Mouse (Mus musculus) neural tube, embryonic 12.5 days (tissue): ENCODE data around the gene Isoc2a. TPM values are rescaled to one million over a fixed set of nuclear protein-coding genes. Genes with fewer than 3 reads are reported as not detected.

Source experiments
- ATAC-seq: fragments of 200-750 bp; cut with Nextera tagmentation; 2 replicates; pipeline ENCODE4 v1.8.0; 2017; ENCODE audit warnings: low read depth, mild to moderate bottlenecking, moderate TSS enrichment, moderate library complexity; ENCODE audit not compliant: low FRiP score
- H3K27ac ChIP-seq: fragments of 300-500 bp; sonication (generic); 2 replicates; pipeline ENCODE4 v1.5.1; 2016
- H3K27me3 ChIP-seq: fragments of 300-500 bp; sonication (generic); replicated peaks from 2 replicates; pipeline ENCODE4 v1.6.1; 2016; ENCODE audit warnings: mild to moderate bottlenecking
- H3K36me3 ChIP-seq: fragments of 300-500 bp; sonication (generic); 2 replicates; pipeline ENCODE4 v1.6.1; 2016; ENCODE audit warnings: mild to moderate bottlenecking
- H3K4me1 ChIP-seq: fragments of 300-500 bp; sonication (generic); 2 replicates; pipeline ENCODE4 v1.6.1; 2016
- H3K4me2 ChIP-seq: fragments of 300-500 bp; sonication (generic); replicated peaks from 2 replicates; pipeline ENCODE4 v1.6.1; 2016; ENCODE audit warnings: mild to moderate bottlenecking
- H3K4me3 ChIP-seq: fragments of 300-500 bp; sonication (generic); 2 replicates; pipeline ENCODE4 v1.5.1; 2016
- H3K9ac ChIP-seq: fragments of 300-500 bp; sonication (generic); 2 replicates; pipeline ENCODE4 v1.6.1; 2016; ENCODE audit warnings: mild to moderate bottlenecking
- H3K9me3 ChIP-seq: fragments of 300-500 bp; sonication (generic); 2 replicates; pipeline ENCODE4 v1.6.1; 2016; ENCODE audit warnings: mild to moderate bottlenecking
- WGBS: fragments of 180-500 bp; shearing (Covaris S2); methylation state at CpG from one replicate; pipeline ENCODE4 v1.1.7; 2016; 5-methylcytosine and 5-hydroxymethylcytosine counted together
- polyA plus RNA-seq: library from polyadenylated mRNA; unstranded; fragments of >200 nt; fragmentation: Nextera tagmentation; extraction: Ambion mirVana; gene quantifications from 2 replicates; pipeline ENCODE4 v1.2.1, GENCODE M21; 2016

Isoc2a gene
- polyA plus RNA-seq, 1 experiment from 2014 or later, result 0.93 TPM

- Histone ChIP-seq H3K9ac (no peak overlapping the region), H3K27ac (no peak overlapping the region), H3K36me3 (no peaks in the 10 kb centered on the region), H3K4me2 (no peak overlapping the region), H3K4me1 (peaks cover 4% of the 10 kb centered on the region; the same call in 1 of the 2 replicates), H3K9me3 (peaks cover 4% of the 10 kb centered on the region; the same call in 1 of the 2 replicates), H3K27me3 (peaks cover 7% of the 10 kb centered on the region; the same call in 1 of the 2 replicates), H3K4me3 (no peak overlapping the region)
- ATAC-seq, result no peak
- 82% methylated on average over 9 of the region's 9 CpGs for WGBS
Measured at GRCm38 (mm10) chr7:4902404-4902803, 25.5 kb downstream of the Isoc2a start.

GRCm38 (mm10) chr7:4906466-4906950, 29.6 kb downstream of the Isoc2a start, which contains the start of gene Gm36210:
Gene Gm36210, minus strand, starts transcription at chr7:4906516.
- no peaks in the 10 kb centered on the region for H3K9me3 ChIP-seq
- no peak within 1 kb of the TSS for H3K27ac ChIP-seq
- WGBS, result 26% methylated on average over 10 of the region's 10 CpGs
- no peak within 1 kb of the TSS for H3K4me3 ChIP-seq
- no peaks in the 10 kb centered on the region for H3K4me1 ChIP-seq
- H3K36me3 ChIP-seq, result no peaks in the 10 kb centered on the region
- no peaks in the 10 kb centered on the region for H3K27me3 ChIP-seq
- H3K4me2 ChIP-seq, result no peak within 1 kb of the TSS
- H3K9ac ChIP-seq, result no peak within 1 kb of the TSS; the same call in 1 of the 2 replicates
- no peak for ATAC-seq

GRCm38 (mm10) chr7:4911561-4911960, 34.6 kb downstream of the Isoc2a start:
- no peak for ATAC-seq
- no peak overlapping the region for H3K4me3 ChIP-seq
- WGBS, result 48% methylated on average over 9 of the region's 9 CpGs
- H3K27ac ChIP-seq, result no peak overlapping the region
- peaks cover 6% of the 10 kb centered on the region; the same call in 1 of the 2 replicates for H3K4me1 ChIP-seq
- H3K27me3 ChIP-seq, result no peaks in the 10 kb centered on the region
- H3K4me2 ChIP-seq, result no peak overlapping the region
- H3K9ac ChIP-seq, result no peak overlapping the region
- H3K36me3 ChIP-seq, result no peaks in the 10 kb centered on the region
- H3K9me3 ChIP-seq, result no peaks in the 10 kb centered on the region

DNA sequence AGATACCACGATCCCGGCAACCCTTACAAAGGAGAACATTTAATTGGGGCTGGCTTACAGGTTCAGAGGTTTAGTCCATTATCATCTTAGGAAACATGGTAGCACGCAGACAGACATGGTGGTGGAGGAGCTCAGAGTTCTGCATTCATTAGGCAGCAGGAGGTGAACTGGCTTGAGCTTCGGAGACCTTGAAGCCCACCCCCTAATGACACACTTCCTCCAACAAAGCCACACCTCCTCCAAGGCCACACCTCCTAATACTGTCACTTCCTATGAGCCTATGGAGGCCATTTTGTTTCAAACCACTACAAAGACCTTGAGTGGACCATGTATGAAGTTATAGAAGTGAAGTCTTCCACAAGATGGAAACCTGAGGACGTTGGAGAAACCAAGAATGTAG, 35.3 kb downstream of the Isoc2a start:
- Histone ChIP-seq H3K27ac (no peak overlapping the region), H3K36me3 (no peaks in the 10 kb centered on the region), H3K4me3 (no peak overlapping the region), H3K4me1 (peaks cover 13% of the 10 kb centered on the region), H3K27me3 (no peaks in the 10 kb centered on the region), H3K9ac (no peak overlapping the region), H3K9me3 (no peaks in the 10 kb centered on the region), H3K4me2 (no peak overlapping the region)
- ATAC-seq, result no peak
- WGBS, result 62% methylated on average over 5 of the region's 5 CpGs

DNA sequence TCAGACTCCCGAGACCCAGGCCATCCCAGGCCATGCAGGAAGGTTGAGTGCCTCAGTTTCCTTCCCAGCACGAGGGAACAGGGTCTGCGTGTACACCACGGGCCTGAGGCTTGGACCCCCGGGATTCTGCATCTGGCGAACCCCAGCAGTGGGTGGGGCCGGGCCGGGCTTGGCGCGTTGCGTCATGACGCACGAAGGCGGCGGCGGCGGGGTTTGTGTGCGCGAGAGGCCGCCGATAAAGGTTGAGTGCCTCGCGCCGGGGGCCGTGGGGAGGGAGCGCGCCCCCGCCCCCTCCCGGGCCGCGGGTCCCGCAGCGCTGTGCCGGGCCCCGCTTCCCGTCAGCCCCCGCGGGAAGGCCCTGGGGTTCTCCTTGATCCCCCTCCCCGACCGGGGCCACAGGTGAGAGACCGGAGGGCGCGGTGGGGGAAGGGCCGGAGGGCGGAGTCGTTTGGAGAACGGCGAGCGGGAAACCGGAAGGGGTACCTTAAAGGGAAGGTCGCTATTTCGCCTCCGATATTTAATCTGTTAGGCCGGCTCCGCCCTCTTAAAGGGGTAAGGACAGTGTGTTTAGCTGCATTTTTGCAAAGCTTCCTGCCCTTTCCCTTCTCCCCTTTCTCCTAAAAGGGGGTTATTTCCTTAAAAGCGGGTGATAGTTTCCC, 38.2 kb downstream of the Isoc2a start, which contains the start of gene Zfp628:
Zfp628 (plus strand) TSS at position 211 of the 659 bp plus-strand sequence.
- H3K9ac ChIP-seq, result peak within 1 kb of the TSS; percentile 81
- under 1% methylated on average over 56 of the region's 56 CpGs for WGBS
- H3K36me3 ChIP-seq, result peaks cover 27% of the 10 kb centered on the region
- H3K9me3 ChIP-seq, result no peaks in the 10 kb centered on the region
- H3K4me3 ChIP-seq, result peak within 1 kb of the TSS; percentile 67
- ATAC-seq, result peak; percentile 88
- H3K4me2 ChIP-seq, result peak within 1 kb of the TSS; percentile 73
- H3K27ac ChIP-seq, result peak within 1 kb of the TSS; percentile 95
- H3K27me3 ChIP-seq, result no peaks in the 10 kb centered on the region
- H3K4me1 ChIP-seq, result peaks cover 13% of the 10 kb centered on the region

DNA sequence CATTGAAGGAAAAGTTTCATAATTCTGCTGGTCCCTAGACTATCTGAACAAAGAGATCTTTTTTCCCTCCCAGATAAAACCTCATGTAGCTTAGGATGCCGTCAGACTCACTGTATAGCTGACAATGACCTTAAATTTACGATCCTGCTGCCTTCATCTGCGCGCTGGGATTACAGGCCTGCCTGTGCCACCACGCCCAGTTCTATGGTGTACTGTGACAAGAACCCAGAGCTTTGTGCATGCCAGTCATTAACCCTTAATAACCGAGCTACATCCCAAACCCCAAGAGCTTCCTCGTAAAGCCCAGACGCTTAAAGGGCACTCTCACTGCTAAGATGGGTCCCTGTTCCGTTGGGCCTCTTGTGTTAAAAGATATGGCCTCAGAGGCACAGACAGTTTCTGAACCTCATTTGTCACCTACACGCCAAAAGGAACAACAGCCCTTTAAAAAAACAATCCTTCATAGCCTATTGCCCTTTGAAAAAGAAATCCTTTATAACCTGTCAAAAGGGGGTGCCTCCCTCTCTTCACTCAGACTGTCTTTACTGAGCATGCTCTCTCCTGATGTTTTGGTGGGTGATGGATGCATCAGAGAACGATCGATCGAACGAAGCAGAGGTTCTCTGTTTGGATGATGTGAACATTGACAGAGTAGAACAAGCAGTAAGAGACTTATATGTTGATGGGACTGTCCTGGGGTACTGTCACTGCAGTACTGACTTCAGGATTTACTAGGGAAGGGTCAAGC, 38.9 kb downstream of the Isoc2a start:
- H3K36me3 ChIP-seq, result peaks cover 34% of the 10 kb centered on the region
- peak overlapping the region; percentile 95 for H3K27ac ChIP-seq
- H3K9ac ChIP-seq, result peak overlapping the region; percentile 81
- H3K4me1 ChIP-seq, result peaks cover 17% of the 10 kb centered on the region
- peak; percentile 71 for ATAC-seq
- H3K4me3 ChIP-seq, result peak overlapping the region; percentile 67
- no peaks in the 10 kb centered on the region for H3K27me3 ChIP-seq
- 14% methylated on average over 14 of the region's 14 CpGs for WGBS
- peak overlapping the region; percentile 73 for H3K4me2 ChIP-seq
- H3K9me3 ChIP-seq, result no peaks in the 10 kb centered on the region

DNA sequence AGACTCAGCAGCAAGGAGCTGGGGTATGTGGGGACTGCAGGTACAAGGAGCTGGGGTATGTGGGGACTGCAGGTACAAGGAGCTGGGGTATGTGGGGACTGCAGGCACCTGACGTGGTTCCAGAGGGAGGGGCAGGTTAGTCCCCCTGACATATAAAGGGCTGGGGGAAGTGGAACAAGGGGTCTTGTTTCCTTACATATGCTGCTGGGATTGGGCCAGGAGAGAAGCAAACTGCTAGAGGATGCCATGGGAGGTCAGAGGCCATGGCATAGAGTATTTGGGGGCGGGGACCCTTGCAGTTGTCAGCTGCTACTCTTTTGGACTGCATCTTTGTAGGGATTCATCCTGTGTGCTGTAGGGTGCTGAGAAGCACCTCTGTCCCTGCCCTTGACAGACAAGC, 40.5 kb downstream of the Isoc2a start:
- no peaks in the 10 kb centered on the region for H3K9me3 ChIP-seq
- 95% methylated on average over 2 of the region's 2 CpGs for WGBS
- 0 out of 2 replicates have a peak overlapping the region, but pooled peaks have one; percentile 13 for H3K9ac ChIP-seq
- no peaks in the 10 kb centered on the region for H3K27me3 ChIP-seq
- H3K4me2 ChIP-seq, result 0 out of 2 replicates have a peak overlapping the region, but pooled peaks have one; percentile 1
- peaks cover 33% of the 10 kb centered on the region for H3K4me1 ChIP-seq
- H3K36me3 ChIP-seq, result peaks cover 39% of the 10 kb centered on the region
- H3K4me3 ChIP-seq, result no peak overlapping the region
- no peak overlapping the region for H3K27ac ChIP-seq
- no peak for ATAC-seq

DNA sequence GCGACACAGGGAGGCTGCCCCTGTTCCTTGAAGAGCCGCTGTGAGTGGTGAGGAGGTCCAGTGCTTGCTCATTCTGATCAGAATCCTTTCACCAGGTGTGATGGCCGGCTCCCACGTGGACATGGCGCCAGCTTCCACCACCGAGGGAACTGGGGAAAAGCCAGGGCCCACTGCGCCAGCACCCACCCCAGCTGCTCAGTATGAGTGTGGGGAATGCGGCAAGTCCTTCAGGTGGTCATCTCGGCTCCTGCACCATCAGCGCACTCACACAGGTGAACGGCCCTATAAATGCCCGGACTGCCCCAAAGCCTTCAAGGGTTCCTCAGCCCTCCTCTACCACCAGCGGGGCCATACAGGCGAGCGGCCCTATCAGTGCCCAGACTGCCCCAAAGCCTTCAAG, 41.7 kb downstream of the Isoc2a start:
- no peak for ATAC-seq
- Histone ChIP-seq H3K9me3 (no peaks in the 10 kb centered on the region), H3K27ac (no peak overlapping the region), H3K9ac (no peak overlapping the region), H3K27me3 (no peaks in the 10 kb centered on the region), H3K4me1 (peaks cover 45% of the 10 kb centered on the region), H3K4me3 (no peak overlapping the region), H3K4me2 (no peak overlapping the region), H3K36me3 (peaks cover 39% of the 10 kb centered on the region)
- 94% methylated on average over 15 of the region's 15 CpGs for WGBS

GRCm38 (mm10) chr7:4919096-4919495, 42.1 kb downstream of the Isoc2a start:
- H3K4me1 ChIP-seq, result peaks cover 49% of the 10 kb centered on the region

GRCm38 (mm10) chr7:4919971-4920370, 43.0 kb downstream of the Isoc2a start:
- WGBS, result 85% methylated on average over 21 of the region's 21 CpGs
- Histone ChIP-seq H3K27ac (no peak overlapping the region), H3K9ac (peak overlapping the region; percentile 17; the same call in 1 of the 2 replicates), H3K4me3 (no peak overlapping the region), H3K4me1 (peaks cover 58% of the 10 kb centered on the region), H3K9me3 (no peaks in the 10 kb centered on the region), H3K36me3 (peaks cover 39% of the 10 kb centered on the region), H3K4me2 (no peak overlapping the region), H3K27me3 (no peaks in the 10 kb centered on the region)
- no peak for ATAC-seq

More at GRCm38 (mm10) chr7:4919096-4919495, 42.1 kb downstream of the Isoc2a start:
- H3K36me3 ChIP-seq, result peaks cover 39% of the 10 kb centered on the region
- H3K9ac ChIP-seq, result no peak overlapping the region
- 86% methylated on average over 21 of the region's 21 CpGs for WGBS
- H3K27ac ChIP-seq, result no peak overlapping the region
- no peaks in the 10 kb centered on the region for H3K9me3 ChIP-seq
- ATAC-seq, result no peak
- no peaks in the 10 kb centered on the region for H3K27me3 ChIP-seq
- no peak overlapping the region for H3K4me3 ChIP-seq
- H3K4me2 ChIP-seq, result no peak overlapping the region

GRCm38 (mm10) chr7:4920496-4920895, 43.5 kb downstream of the Isoc2a start:
- H3K4me2 ChIP-seq, result no peak overlapping the region
- 91% methylated on average over 19 of the region's 19 CpGs for WGBS
- H3K9ac ChIP-seq, result peak overlapping the region; percentile 17; the same call in 1 of the 2 replicates
- no peaks in the 10 kb centered on the region for H3K9me3 ChIP-seq
- no peak for ATAC-seq
- peaks cover 63% of the 10 kb centered on the region for H3K4me1 ChIP-seq
- H3K27me3 ChIP-seq, result no peaks in the 10 kb centered on the region
- H3K4me3 ChIP-seq, result no peak overlapping the region
- peaks cover 39% of the 10 kb centered on the region for H3K36me3 ChIP-seq
- no peak overlapping the region for H3K27ac ChIP-seq
